7 mouse cellular contexts compared by ENCODE assay signal in the genomic region with DNA sequence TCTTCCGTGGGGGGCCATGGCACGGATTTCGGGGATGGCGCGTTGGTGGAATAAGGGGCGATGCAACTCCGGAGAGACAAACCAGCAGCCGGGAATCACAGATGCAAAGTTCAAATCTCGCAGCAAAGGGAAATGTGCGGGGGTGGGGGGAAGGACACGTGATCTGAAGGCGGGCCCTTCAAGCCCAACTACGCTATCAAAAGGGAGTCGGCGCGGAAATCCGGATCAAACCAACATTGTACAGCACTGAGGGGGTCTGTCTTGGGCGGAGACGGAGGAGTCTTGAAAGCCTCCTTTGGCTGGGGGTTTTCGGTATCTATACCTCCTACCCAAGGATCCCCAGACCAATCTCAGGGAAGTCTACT. TPM values are rescaled to one million over a fixed set of nuclear protein-coding genes. Genes with fewer than 3 reads are reported as not detected.
DNase-seq lines count a peak whose midpoint lies in the region; ATAC-seq and TF ChIP-seq lines count a peak whose summit lies in the region.

TSS of gene Selenoh (minus strand) at position 202 of the 365 bp plus-strand sequence.

- DNase-seq in adrenal gland, postnatal 36 days = peak; percentile 84 to 89
- peak; percentile 82 to 85 for DNase-seq in heart, adult 2 months
- DNase-seq in kidney, adult 8-10 months = peak; percentile 61 to 75
- peak; percentile 77 to 88 for DNase-seq in spleen, postnatal 10 days (ENCODE audit: low spot score in 2 of 2)

- H3K9me3 ChIP-seq in embryonic facial prominence, embryonic 13.5 days = no peaks in the 10 kb centered on the region
- H3K9me3 ChIP-seq in limb, embryonic 13.5 days = no peaks in the 10 kb centered on the region
- no peaks in the 10 kb centered on the region for H3K9me3 ChIP-seq in midbrain, embryonic 16.5 days (replicated peaks; ENCODE audit: control insufficient read depth, low read length, poor library complexity, severe bottlenecking)

- WGBS in embryonic facial prominence, embryonic 13.5 days = under 1% methylated on average over 20 of the region's 20 CpGs
- under 1% methylated on average over 20 of the region's 20 CpGs for WGBS in heart, adult 2 months
- under 1% methylated on average over 20 of the region's 20 CpGs for WGBS in limb, embryonic 13.5 days
- under 1% methylated on average over 20 of the region's 20 CpGs for WGBS in midbrain, embryonic 16.5 days

- H3K9ac ChIP-seq in embryonic facial prominence, embryonic 13.5 days = peak within 1 kb of the TSS; percentile 96
- H3K9ac ChIP-seq in heart, adult 2 months (ENCODE audit: low read depth, low read length) = peak within 1 kb of the TSS; percentile 85
- peak within 1 kb of the TSS; percentile 90 for H3K9ac ChIP-seq in limb, embryonic 13.5 days
- peak within 1 kb of the TSS; percentile 88 for H3K9ac ChIP-seq in midbrain, embryonic 16.5 days (ENCODE audit: low read depth, low read length)

- peak within 1 kb of the TSS; percentile 95 for H3K27ac ChIP-seq in embryonic facial prominence, embryonic 13.5 days
- H3K27ac ChIP-seq in heart, adult 2 months = peak within 1 kb of the TSS; percentile 88
- peak within 1 kb of the TSS; percentile 94 for H3K27ac ChIP-seq in limb, embryonic 13.5 days
- peak within 1 kb of the TSS; percentile 92 for H3K27ac ChIP-seq in midbrain, embryonic 16.5 days (ENCODE audit: low read length)

- no peaks in the 10 kb centered on the region for H3K27me3 ChIP-seq in embryonic facial prominence, embryonic 13.5 days
- H3K27me3 ChIP-seq in heart, adult 2 months (ENCODE audit: control insufficient read depth, insufficient read depth, low read length) = no peaks in the 10 kb centered on the region
- no peaks in the 10 kb centered on the region for H3K27me3 ChIP-seq in limb, embryonic 13.5 days
- no peaks in the 10 kb centered on the region for H3K27me3 ChIP-seq in midbrain, embryonic 16.5 days (ENCODE audit: control insufficient read depth, insufficient read depth, low read depth, low read length)

- H3K4me3 ChIP-seq in embryonic facial prominence, embryonic 13.5 days = peak within 1 kb of the TSS; percentile 91
- H3K4me3 ChIP-seq in heart, adult 2 months = peak within 1 kb of the TSS; percentile 96
- H3K4me3 ChIP-seq in limb, embryonic 13.5 days = peak within 1 kb of the TSS; percentile 94
- H3K4me3 ChIP-seq in midbrain, embryonic 16.5 days (ENCODE audit: low read depth, low read length) = peak within 1 kb of the TSS; percentile 95

- peak within 1 kb of the TSS; percentile 71 for H3K4me2 ChIP-seq in embryonic facial prominence, embryonic 13.5 days
- peak within 1 kb of the TSS; percentile 73 for H3K4me2 ChIP-seq in limb, embryonic 13.5 days (replicated peaks)
- H3K4me2 ChIP-seq in midbrain, embryonic 16.5 days (ENCODE audit: low read length) = peak within 1 kb of the TSS; percentile 63

- intact Hi-C loops in heart, adult 2 months (cut with DNase I) = no loop called here

- peak; percentile 94 for ATAC-seq in embryonic facial prominence, embryonic 13.5 days (ENCODE audit: insufficient number of reproducible peaks, insufficient read depth, low FRiP score, low TSS enrichment, low read depth)
- ATAC-seq in limb, embryonic 13.5 days (ENCODE audit: low FRiP score, low read depth) = peak; percentile 97
- peak; percentile 98 for ATAC-seq in midbrain, embryonic 16.5 days

- peak; percentile 80 for TF ChIP-seq POLR2A in heart, adult 2 months (IDR thresholded peaks at IDR 0.05; ENCODE audit: insufficient read depth, low read depth, low read length)

- peaks cover 41% of the 10 kb centered on the region for H3K36me3 ChIP-seq in embryonic facial prominence, embryonic 13.5 days
- H3K36me3 ChIP-seq in heart, adult 2 months (ENCODE audit: control insufficient read depth, insufficient read depth, low read length) = peaks cover 6% of the 10 kb centered on the region; the same call in 1 of the 2 replicates
- peaks cover 40% of the 10 kb centered on the region for H3K36me3 ChIP-seq in limb, embryonic 13.5 days
- peaks cover 7% of the 10 kb centered on the region; the same call in 1 of the 2 replicates for H3K36me3 ChIP-seq in midbrain, embryonic 16.5 days (ENCODE audit: control insufficient read depth, insufficient read depth, low read length)

- H3K4me1 ChIP-seq in embryonic facial prominence, embryonic 13.5 days = peaks cover 14% of the 10 kb centered on the region
- no peaks in the 10 kb centered on the region; the same call in 1 of the 2 replicates for H3K4me1 ChIP-seq in heart, adult 2 months (ENCODE audit: control insufficient read depth, insufficient read depth, low read length)
- H3K4me1 ChIP-seq in limb, embryonic 13.5 days = peaks cover 10% of the 10 kb centered on the region
- H3K4me1 ChIP-seq in midbrain, embryonic 16.5 days (ENCODE audit: control insufficient read depth, insufficient read depth, low read length) = peaks cover 9% of the 10 kb centered on the region

- no peak for TF ChIP-seq CTCF in heart, adult 2 months (IDR thresholded peaks at IDR 0.05)

- TF ChIP-seq EP300 in heart, adult 2 months (IDR thresholded peaks at IDR 0.05; ENCODE audit: insufficient read depth, low read depth, low read length) = peak; percentile 72

- no peaks in the 10 kb centered on the region for H3K79me2 ChIP-seq in heart, adult 2 months (replicated peaks; ENCODE audit: control insufficient read depth, insufficient read depth, low read length)

RNA-seq across cellular contexts. Expression of gene Selenoh, which starts in this region (rescaled TPM):
- total RNA-seq in adrenal gland, postnatal 36 days (2021) = 10 to 100 TPM; 27.2 to 47.4 TPM
- 292 and 345 TPM in 2 replicates for polyA plus RNA-seq in embryonic facial prominence, embryonic 13.5 days (2015; fragmentation: Nextera tagmentation; extraction: Ambion mirVana)
- total RNA-seq in heart, adult 2 months (2021) = 10 to 100 TPM; 21.8 to 28.0 TPM
- 18.0 and 19.6 TPM in 2 replicates for polyA plus RNA-seq in heart, adult 2 months (2012; rRNA removed)
- 310 and 320 TPM in 2 replicates for polyA plus RNA-seq in limb, embryonic 13.5 days (2015; fragmentation: Nextera tagmentation; extraction: Ambion mirVana)
- 177 and 185 TPM in 2 replicates for polyA plus RNA-seq in midbrain, embryonic 16.5 days (2015; fragmentation: Nextera tagmentation; extraction: Ambion mirVana)

Comparison
In these comparisons a context has a peak if more than half of its experiments do, and no peak if none do; other contexts are left out.
1. Peak in every context shown above with its lines: DNase-seq, ATAC-seq, H3K4me3 ChIP-seq and H3K27ac ChIP-seq.